Mouse (Mus musculus): ENCODE data around the gene Gm4756.
A peak's percentile ranks its signal among the peaks of the same experiment; 100 is the strongest.
"Not testable (repeated sequence)": the region's sequence is repeated elsewhere in the genome, so short reads cannot be mapped to it uniquely, and the experiment has no call there.

The Gm4756 gene

DNA sequence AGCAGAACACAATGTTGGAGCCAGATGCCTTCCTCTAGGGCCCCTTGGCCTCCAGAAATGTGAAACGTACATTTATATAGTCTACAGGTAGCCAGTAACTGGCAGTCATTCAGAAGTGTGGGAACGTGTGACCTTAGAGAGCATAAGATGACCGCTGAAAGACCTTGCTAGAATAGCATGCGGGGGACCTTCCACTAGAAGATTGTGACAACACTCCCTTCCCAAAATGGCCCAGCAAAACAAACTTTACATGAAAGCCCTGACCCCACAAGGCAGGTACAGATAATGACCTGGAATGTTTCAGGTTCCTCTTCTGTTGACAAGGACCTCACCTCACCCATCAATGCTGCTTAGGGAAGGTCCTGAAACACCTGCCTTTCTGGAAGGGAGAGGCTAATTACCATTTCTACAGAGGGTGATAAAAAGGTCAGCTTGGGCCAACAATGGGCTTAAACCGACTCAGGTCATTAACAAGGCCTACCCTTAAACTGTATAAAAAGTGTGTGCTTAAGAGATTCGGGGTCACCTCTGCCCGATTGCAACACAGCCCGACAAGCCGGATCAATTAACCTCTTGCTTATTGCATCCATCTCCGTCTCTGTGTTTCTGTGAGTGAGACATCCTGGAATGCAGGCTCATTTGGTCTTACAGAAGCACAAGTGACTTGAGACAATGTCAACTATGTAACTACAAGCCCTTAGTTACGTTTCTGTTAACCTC lies at the start of gene Gm4756:
Gene Gm4756 (minus strand): TSS at position 51 of the 720 bp plus-strand sequence.
- no peak for DNase-seq (ENCODE audit: extremely low spot score)

DNA sequence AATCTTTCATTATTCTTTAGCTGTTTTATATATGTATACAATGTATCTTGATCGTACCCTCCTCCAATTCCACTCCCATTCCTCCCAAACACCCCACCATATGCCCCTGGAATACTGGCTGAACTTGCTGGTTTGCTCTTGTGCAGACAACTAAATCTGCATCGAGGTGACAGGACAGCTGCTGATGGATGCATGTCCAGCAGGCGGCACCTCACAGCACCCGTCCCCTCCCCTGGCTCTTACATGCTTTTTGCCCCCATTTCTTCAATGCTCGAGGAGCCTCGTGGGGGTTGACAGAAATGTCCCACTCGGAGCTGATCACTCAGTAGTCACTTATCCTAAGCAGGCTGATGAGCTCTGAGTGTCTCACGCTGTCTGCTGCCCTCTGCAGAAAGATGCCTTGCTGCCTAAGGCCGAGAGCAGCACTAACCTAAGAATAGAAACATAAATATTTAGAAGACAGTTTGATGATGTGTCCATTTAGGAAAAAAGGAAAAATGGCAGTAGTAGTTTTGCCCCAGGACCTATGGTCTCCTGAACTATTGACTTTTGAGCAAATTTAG lies 45.5 kb upstream of the Gm4756 start:
- DNase-seq (ENCODE audit: extremely low spot score), result no peak

DNA sequence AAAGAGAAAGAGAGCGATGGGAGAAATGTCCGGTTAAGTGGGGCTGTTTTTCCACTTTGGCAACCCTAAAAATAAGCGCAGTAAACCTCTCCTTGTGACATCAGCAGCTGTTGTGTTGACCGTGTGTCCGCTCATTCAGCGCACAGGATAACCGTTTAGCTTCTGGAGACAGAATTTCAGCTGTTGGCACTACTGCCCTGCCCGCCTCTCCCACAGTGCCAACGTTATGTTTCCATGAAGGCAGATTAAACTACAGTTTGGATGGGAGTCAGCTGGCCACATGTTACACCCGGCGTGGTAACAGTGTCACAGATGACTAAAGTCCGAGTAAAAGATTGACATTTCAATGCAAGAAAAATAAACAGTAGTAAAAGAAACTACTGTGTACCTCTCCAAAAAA lies 45.0 kb upstream of the Gm4756 start:
- no peak for DNase-seq (ENCODE audit: extremely low spot score)

DNA sequence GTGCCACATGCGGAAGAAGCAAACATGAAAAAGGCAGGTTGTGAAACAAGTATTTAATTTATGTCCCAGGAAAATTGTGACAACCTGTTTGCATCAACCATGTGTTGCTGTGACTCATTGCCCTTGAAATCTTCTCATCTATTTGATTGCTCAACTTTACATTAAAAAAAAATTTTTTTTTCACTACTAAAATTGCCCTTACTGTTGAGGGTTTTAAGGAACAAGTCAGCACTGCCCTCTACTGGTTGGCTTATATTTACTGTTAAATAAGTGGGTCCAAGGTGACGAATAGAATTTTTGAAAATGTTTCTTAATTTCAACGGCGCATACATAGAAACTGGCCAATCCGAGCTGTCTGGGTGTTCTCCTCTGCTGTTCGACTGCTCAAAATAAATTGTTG lies 44.4 kb upstream of the Gm4756 start:
- DNase-seq (ENCODE audit: extremely low spot score), result no peak

DNA sequence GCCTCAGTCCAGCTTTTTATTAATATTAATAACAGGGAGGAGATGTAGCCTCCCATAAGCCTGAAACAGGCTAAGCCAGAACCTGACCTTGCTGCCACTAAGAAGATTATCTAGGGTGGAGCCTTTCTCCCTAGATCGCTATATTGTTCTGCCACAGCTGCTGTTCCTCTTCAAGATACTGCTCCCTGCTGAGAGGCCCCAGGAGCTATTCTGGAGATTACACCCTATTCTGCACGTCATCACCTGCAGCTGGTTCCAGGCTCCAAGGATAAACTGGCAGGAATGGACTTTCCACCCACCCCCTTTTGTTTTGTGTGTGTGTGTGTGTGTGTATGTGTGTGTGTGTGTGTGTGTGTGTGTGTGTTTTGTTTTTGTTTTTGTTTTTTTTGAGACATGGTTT lies 38.8 kb upstream of the Gm4756 start:
- not testable (repeated sequence) for DNase-seq (ENCODE audit: extremely low spot score)

DNA sequence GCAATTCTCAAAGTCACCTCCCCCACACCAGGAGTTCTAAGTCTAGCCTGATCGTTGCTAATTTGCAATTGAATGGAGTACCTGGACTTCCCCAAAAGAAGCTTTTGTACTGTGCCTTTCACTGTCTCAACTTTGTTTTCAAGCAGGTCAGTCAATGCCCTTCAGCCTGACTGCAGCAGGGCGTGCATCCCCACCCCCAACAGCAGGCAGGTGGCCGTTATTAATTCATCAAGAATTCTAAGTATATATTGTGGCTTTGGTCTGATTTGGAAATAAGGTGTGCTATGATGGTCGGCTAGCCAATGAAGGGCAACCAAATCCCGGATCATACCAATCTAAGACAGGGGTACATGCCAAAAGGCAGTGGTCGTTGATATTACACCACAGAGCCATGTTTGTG lies 38.3 kb upstream of the Gm4756 start:
- not testable (repeated sequence) for DNase-seq (ENCODE audit: extremely low spot score)

DNA sequence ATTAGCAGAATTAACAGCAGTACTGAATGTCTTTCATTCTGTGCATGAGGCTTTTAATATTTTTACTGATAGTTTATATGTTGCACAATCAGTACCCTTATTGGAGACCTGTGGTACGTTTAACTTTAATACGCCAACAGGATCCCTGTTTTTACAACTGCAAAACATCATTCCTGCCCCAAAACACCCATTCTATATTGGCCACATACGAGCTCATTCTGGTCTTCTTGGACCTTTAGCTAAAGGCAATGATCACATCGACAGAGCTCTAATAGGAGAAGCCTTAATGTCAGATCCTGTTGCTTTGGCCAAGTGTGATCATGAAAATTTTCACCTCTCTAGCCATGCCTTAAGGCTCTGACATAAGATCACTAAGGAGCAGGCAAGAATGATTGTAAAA lies 37.1 kb upstream of the Gm4756 start:
- not testable (repeated sequence) for DNase-seq (ENCODE audit: extremely low spot score)

DNA sequence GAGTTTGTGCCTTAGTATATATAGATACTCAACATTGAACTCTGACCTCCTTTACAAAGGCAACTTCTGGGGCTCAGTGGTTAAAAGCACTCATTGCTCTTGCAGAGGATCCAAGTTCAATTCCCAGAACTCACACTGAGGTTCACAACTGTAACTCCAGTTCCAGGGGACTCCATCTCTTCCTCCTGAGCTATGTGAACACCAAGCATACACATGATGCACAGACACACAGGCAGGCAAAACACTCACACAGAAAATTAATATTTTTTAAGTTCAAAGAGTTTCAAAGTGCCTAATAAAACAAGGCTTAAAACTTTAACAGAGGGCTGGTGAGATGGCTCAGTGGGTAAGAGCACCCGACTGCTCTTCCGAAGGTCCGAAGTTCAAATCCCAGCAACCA lies 34.2 kb upstream of the Gm4756 start:
- DNase-seq (ENCODE audit: extremely low spot score), result no peak

DNA sequence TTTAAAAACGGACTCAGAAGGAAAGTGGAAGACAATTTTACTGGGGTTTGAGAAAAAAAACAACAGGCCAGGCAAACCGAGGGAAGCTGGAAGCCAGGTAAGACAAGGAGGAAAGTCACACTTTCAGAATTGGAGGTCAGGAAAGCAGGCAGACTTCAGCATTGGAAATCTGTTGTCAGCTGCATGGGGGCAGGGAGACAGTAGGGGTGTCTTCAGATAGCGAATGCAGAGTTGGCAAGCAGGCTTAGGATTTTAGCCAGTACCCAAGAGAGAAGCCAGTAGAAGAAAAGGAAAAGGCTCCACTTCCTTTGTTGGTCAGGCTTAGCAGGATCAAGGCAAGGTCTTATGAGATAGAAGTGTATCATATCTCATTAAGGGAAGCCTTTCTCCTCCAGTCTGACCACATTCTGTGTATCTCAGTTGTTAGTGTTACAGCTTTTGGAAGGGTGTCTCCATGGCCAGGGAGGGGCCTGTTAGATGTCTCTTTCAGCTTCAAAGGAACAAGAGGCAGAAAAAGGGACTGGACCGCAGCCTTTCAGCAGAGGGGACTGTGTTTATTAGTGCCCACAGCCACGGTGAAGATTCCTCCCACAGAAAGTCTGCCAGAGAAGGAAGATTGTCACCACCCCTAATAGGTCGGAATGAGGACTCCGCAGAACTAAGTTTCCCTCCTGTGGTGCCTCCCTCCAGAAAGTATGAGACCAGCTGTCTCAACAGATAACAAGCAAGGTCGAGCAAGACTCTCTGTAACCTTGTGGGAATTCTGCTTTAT lies 33.2 kb upstream of the Gm4756 start:
- no peak for DNase-seq (ENCODE audit: extremely low spot score)

DNA sequence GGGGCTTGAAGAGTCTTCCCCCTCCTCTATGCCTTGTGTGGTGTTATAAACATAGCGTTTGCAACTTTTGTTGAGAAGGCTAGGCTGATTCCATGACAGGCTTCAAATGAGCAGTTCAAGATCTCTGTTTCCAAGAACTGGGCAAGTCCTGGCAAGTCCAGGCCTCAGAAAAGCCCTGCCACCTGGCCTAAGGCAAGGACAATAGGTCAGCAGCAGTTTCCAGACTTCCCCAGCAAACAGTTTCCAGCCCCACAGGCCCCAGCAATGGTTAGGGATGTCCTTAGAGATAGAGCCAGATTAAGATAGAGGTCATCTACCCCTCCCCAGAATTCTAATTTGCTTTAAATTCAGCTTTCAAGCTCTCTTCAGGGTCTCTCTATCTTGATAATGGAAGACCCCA lies 32.5 kb upstream of the Gm4756 start:
- DNase-seq (ENCODE audit: extremely low spot score), result no peak

DNA sequence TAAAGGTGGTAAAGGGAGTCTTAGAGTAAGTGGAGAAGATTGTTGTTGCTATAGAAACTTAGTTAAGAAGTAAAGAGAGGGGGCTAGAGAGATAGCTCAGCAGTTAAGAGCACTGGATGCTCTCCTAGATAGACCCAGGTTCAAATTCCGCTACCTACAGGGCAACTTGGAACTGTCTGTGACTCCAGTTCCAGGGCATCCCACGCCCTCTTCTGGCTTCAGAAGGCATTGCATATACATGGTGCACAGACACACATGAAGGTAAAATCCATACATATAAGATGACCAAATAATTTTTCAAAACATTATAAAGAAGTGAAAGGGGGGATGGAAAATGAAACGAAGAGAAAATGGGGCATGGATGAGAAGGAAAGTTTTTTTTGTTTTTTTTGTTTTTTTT lies 30.2 kb upstream of the Gm4756 start:
- DNase-seq (ENCODE audit: extremely low spot score), result no peak

DNA sequence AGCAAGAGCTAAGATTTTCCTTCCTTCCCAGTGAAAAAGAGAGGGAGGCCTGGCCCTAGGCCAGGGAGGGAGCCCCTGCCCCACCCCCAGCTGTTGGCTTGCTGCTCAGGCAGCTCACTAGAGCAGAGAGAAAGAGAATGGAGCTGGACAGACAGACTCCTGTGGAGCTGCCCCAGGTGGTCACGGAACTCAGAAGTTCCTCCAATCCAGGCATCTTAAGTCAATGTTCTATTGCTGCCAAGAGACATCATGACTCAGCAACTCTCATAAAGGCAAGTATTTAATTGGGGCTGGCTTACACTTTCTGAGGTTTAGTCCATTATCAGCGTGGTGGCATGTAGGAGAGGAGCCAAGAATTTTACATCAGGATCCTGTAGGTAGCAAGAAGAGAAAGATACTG lies 25.4 kb upstream of the Gm4756 start:
- DNase-seq (ENCODE audit: extremely low spot score), result no peak

DNA sequence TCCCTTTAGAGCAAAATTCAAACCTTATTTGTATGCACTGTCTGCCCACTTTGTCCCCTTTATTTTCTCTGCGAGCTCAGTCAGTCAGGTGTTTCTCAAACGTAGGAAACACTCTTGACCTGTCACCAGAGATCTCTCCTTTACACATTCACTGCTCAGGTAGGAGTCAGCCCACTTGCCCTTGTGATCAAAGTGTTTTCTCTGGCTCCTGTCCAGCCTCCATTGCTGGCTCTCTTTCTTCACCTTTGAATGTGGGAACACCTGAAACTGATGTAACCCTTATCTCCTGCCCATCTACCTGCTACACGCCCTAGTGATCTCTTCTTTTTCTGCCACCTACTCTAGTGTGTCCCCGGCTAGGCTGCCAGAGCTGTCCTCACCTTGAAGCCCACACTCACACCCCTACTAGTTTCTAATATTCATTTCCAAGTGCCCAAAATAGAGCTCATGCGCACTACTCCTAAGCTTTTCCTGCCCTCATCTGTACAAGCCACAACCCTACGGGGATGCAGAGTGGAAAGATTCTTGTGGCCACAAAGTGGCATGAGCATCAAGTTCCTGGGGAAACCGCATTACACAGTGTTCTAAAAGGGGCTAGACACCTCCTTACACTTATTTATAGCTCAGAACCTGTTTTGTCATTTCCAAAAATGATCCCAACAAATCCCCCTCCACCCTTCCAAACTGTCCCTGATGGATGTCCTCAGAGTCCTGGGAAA lies 24.8 kb upstream of the Gm4756 start:
- no peak for DNase-seq (ENCODE audit: extremely low spot score)

DNA sequence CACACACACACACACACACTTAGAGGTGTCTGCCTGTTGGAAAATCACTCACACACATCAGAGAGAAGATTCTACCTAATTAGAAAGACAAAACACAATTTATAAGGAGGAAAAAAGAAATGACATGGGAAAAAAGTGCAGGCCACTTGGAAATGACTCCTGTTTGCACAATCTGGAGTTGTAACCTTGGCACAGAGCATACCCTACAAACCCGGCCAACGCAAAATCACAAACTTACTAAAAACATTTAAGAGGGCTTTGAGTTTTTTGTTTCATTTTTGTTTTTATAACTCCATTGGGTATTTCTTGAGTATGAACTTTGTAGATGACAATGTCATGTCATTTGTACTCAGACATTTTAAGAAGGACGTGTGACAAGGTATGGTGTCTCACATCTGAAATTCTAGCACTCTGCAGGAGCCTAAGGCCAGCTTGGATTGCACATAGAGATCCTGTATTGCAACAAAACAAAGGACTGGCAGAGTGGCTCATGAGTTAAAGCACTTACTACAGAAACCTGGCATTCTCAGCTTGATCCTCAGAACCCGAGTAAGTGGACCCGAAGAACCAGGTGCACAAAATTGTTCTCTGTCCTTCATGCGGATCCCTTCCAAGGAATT lies 22.2 kb upstream of the Gm4756 start:
- DNase-seq (ENCODE audit: extremely low spot score), result no peak

DNA sequence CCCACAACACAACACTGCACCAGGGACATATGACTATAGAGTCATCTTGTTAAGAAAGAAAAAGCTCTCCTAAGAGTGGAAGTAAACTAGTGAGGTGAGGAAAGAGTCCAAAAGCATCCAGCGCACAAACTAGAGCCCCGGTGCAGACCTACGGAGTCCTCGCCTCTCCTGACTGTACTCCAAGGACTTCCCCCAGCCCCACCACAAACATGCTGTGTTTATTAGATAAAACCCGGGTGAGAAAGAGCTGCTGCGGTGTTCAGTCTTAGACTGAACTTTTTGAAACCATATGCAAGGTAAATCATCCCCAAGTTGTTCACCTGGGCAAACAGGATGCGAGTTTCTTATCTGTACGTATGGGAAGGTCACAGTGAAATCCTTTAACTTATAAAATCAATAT lies 21.5 kb upstream of the Gm4756 start:
- no peak for DNase-seq (ENCODE audit: extremely low spot score)

DNA sequence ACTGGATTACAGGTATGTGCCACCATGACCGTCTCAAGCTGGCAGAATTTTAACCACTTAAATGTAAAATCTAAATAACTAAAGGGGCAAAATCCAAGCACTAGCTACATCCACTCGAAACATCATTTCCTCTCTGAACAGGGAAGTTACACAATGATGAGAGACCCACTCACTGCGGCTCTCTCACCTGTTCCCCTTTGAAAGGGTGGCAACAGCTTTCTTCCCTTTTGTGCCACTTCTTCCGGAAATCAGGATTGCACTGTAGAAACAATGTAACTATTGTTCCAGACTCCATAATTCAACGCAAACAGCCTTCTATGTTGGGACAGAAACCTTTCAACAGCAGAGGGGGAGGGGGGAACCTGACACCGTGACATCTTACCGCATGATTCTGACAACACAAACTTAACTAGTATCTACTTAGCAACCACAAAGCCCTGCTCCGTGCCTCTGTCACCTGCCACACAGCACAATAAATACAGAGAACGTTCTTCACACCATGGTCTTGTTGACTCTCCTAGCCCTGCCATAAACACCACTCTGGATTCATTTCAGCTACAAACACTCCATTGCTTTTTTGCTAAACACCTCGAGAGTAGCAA lies 18.5 kb upstream of the Gm4756 start:
- DNase-seq (ENCODE audit: extremely low spot score), result no peak

DNA sequence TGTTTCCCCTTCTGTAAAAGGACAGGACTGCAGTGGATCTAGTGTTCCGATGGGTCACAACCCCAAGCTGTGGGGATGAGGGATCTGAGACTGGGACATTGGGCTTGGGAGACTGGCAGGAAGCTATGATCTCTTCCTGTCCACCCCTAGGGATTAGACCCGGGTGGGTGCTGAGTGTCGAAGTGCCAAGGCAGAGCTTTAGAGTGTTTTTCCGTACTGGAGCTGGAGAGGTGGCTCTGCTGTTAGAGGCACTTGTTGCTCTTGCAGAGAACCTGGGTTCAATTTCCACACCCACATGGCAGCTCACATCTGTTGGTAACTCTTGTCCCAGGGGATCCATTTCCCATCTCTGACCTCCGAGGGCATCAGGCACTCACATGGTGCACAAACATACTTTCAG lies 16.6 kb upstream of the Gm4756 start:
- no peak for DNase-seq (ENCODE audit: extremely low spot score)

DNA sequence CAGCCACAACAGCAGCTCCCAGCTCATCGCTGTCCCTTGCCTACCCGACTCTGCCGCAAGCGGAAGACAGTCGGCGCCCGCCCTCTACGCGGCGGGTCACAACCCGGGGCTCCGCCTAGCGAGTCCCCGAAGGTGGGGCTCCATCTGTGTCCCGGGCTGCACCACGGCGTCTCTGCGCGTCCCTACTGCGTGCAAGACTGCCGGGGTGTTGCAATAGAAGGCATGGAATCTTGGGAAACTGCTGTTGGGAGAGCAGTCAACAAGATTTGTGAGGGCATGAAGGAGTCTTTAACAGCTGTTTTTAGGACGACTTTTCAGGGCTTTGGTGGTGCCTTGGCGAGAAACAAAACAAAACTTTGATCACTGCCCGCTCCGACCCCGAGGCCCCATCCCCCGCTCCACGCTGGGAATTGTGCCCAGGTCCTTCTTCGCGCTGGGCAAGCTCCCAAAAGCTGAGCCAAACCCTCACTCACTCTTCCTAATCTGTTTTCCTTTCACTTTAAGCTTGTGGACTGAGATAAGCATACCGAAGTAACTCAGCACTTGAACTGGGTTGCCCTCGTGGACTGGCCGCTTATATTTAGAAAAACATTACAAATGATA lies 15.4 kb upstream of the Gm4756 start, which contains the start of gene Dhrs7:
Gene Dhrs7 (minus strand): TSS at position 175 of the 603 bp plus-strand sequence.
- DNase-seq (ENCODE audit: extremely low spot score), result peak; percentile 81

DNA sequence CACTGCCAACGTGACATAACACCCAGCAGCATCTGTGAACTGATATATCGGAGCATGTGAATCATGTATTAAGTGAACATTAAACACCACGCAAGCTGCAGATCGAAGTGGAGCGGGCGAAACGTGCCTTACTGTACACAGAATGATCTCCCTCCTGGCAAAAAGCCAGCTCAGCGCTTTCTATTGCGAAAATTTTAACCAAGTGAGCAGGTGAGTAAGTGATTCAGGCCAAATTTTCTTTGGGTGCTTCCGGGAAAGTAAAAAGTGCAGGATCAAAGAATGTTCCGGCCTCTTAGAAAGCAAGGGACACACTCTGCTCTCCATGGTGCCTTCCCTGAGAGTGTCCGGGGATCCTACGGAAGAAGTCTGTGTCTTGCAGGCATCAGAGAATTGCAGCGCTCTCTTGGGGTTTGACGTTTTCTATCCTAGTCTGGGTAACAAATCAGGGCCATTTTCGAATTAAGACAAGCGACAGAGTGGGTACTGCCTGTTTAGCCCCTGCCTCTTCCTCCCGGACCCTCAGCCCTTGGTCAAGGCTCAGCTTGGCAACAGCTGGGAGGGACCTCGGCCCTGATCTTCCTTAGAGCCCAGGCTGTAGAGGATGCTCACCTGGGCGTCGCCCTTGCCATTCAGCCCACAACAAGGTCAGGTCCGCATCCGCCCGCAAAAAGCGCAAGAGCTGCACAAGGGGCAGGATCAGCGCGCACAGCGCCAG lies 14.7 kb upstream of the Gm4756 start:
- DNase-seq (ENCODE audit: extremely low spot score), result no peak

DNA sequence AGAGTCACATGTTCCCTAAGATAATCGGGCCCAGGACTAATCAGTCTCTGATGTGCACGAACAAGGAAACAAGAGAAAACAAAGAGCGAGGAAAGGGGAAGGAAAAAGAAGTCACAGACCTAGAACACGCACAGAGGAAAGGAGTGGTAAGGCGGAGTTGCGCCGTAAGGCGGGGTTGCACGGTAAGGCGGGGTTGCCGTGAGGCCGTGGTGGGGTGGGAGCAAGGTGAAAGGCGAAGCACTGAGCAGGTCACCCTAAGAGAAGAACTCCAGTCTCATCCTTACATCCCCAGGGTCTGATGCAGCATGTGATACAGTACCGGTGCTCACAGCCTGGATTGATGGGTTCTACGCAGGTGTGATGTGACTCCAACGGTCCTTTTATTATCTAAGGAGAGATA lies 6.3 kb upstream of the Gm4756 start:
- no peak for DNase-seq (ENCODE audit: extremely low spot score)
